Mouse (Mus musculus) retina, embryonic 14.5 days (tissue): ENCODE measurements around the gene Gm7168.
"Not testable (repeated sequence)": the region's sequence is repeated elsewhere in the genome, so short reads cannot be mapped to it uniquely, and the experiment has no call there.

Experiments used
- DNase-seq: peaks from one replicate; pipeline ENCODE4 v3.0.0-alpha.2; 2015; ENCODE audit warnings: low spot score

Gm7168 gene

DNA sequence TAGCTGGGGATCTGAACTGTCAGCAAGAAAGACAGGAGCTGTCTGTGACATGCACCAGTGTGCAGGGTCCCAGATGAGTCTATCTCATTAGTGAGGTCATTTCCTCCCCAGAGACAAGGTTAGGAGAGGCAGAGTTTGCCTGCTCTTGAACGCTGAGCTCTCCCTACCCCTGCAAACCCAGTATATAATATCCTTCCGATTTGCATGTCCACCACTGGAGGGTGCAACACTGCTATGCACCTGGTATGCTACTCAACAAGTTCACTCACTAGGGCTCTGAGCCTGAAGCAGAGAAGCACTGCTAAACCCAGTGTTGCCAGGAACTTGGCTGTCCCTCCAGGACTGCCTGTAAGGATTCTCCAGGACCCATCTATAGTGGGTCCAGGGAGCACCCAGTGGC, 45.3 kb downstream of the Gm7168 start:
- not testable (repeated sequence) for DNase-seq
